Mouse (Mus musculus): Measurements from ENCODE around the gene Mmd. TPM values are rescaled to one million over a fixed set of nuclear protein-coding genes. Genes with fewer than 3 reads are reported as not detected.

Gene Mmd
- polyA plus RNA-seq, 1 experiment = 17.0 TPM

DNA sequence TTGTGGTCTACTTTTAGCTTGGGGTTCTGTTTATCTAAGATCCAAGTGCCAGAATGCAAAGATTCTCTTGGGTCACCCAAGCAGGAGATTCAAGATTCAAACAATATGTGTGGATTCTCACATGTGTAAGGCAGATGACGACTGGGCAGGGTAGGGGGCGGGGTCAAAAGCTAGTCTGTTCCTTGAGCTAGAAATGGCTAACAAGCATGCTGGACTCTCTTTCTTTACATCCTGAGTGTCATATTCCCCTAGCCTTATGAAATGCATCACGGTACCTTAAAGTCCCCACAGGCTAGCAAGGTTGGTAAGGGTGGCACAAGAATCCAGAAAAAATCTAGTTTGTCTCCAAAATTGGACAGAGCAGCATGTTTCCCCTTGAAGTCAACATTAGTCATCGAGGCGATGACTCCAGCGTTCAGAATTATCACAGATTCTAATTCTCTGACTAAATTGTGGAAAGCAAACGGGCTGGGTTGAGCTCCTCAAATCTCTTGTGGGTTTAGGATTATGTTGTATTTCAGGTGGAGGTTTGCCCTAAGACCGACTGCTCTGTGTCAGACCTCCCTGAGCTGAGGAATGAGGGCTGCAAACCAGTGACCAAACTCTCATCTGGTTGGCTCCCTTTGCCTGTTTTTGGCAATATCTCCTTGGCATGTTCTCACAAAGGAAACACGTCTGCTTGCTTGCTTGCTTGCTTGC, 20.9 kb upstream of the Mmd start:
- no peak for TF ChIP-seq CTCF (IDR thresholded peaks at IDR 0.05; ENCODE audit: control insufficient read depth, insufficient read depth, low read length)
- no peak for TF ChIP-seq POLR2A (IDR thresholded peaks at IDR 0.05; ENCODE audit: borderline replicate concordance, control insufficient read depth, low read depth, low read length)
- Histone ChIP-seq H3K4me1 (ENCODE audit: control insufficient read depth, insufficient read depth, low read length) (peaks cover 3% of the 10 kb centered on the region), H3K4me3 (replicated peaks; ENCODE audit: control insufficient read depth, low read depth, low read length) (no peak overlapping the region), H3K27ac (ENCODE audit: control insufficient read depth, insufficient read depth, low read depth, low read length, poor library complexity) (no peak overlapping the region)
- 77% methylated on average over 9 of the region's 9 CpGs for WGBS

GRCm38 (mm10) chr11:90229800-90230199, 19.5 kb upstream of the Mmd start:
- no peak overlapping the region for H3K27ac ChIP-seq (ENCODE audit: control insufficient read depth, insufficient read depth, low read depth, low read length, poor library complexity)
- no peak for TF ChIP-seq CTCF (IDR thresholded peaks at IDR 0.05; ENCODE audit: control insufficient read depth, insufficient read depth, low read length)
- no peak for TF ChIP-seq POLR2A (IDR thresholded peaks at IDR 0.05; ENCODE audit: borderline replicate concordance, control insufficient read depth, low read depth, low read length)
- no peak overlapping the region for H3K4me3 ChIP-seq (replicated peaks; ENCODE audit: control insufficient read depth, low read depth, low read length)
- peaks cover 3% of the 10 kb centered on the region for H3K4me1 ChIP-seq (ENCODE audit: control insufficient read depth, insufficient read depth, low read length)

GRCm38 (mm10) chr11:90230671-90231070, 18.6 kb upstream of the Mmd start:
- 82% methylated on average over 2 of the region's 2 CpGs for WGBS
- TF ChIP-seq POLR2A (IDR thresholded peaks at IDR 0.05; ENCODE audit: borderline replicate concordance, control insufficient read depth, low read depth, low read length) (no peak), CTCF (IDR thresholded peaks at IDR 0.05; ENCODE audit: control insufficient read depth, insufficient read depth, low read length) (no peak)
- Histone ChIP-seq H3K4me3 (replicated peaks; ENCODE audit: control insufficient read depth, low read depth, low read length) (no peak overlapping the region), H3K27ac (ENCODE audit: control insufficient read depth, insufficient read depth, low read depth, low read length, poor library complexity) (no peak overlapping the region), H3K4me1 (ENCODE audit: control insufficient read depth, insufficient read depth, low read length) (peaks cover 3% of the 10 kb centered on the region)

GRCm38 (mm10) chr11:90231631-90232030, 17.6 kb upstream of the Mmd start:
- WGBS = 15% methylated on average over 2 of the region's 2 CpGs
- Histone ChIP-seq H3K4me3 (replicated peaks; ENCODE audit: control insufficient read depth, low read depth, low read length) (no peak overlapping the region), H3K27ac (ENCODE audit: control insufficient read depth, insufficient read depth, low read depth, low read length, poor library complexity) (no peak overlapping the region), H3K4me1 (ENCODE audit: control insufficient read depth, insufficient read depth, low read length) (peaks cover 1% of the 10 kb centered on the region)
- TF ChIP-seq POLR2A (IDR thresholded peaks at IDR 0.05; ENCODE audit: borderline replicate concordance, control insufficient read depth, low read depth, low read length) (no peak), CTCF (IDR thresholded peaks at IDR 0.05; ENCODE audit: control insufficient read depth, insufficient read depth, low read length) (no peak)

GRCm38 (mm10) chr11:90232685-90233084, 16.6 kb upstream of the Mmd start:
- Histone ChIP-seq H3K27ac (ENCODE audit: control insufficient read depth, insufficient read depth, low read depth, low read length, poor library complexity) (no peak overlapping the region), H3K4me3 (replicated peaks; ENCODE audit: control insufficient read depth, low read depth, low read length) (no peak overlapping the region), H3K4me1 (ENCODE audit: control insufficient read depth, insufficient read depth, low read length) (peaks cover under 1% of the 10 kb centered on the region)
- 22% methylated on average over 4 of the region's 4 CpGs for WGBS
- no peak for TF ChIP-seq CTCF (IDR thresholded peaks at IDR 0.05; ENCODE audit: control insufficient read depth, insufficient read depth, low read length)
- TF ChIP-seq POLR2A (IDR thresholded peaks at IDR 0.05; ENCODE audit: borderline replicate concordance, control insufficient read depth, low read depth, low read length) = no peak

- Histone ChIP-seq H3K27ac (ENCODE audit: control insufficient read depth, insufficient read depth, low read depth, low read length, poor library complexity) (no peak overlapping the region), H3K4me3 (replicated peaks; ENCODE audit: control insufficient read depth, low read depth, low read length) (no peak overlapping the region)
- 67% methylated on average over 5 of the region's 5 CpGs for WGBS
These were observed 14.0 kb upstream of the Mmd start for GRCm38 (mm10) chr11:90235221-90235620.

GRCm38 (mm10) chr11:90237616-90238015, 11.6 kb upstream of the Mmd start:
- Histone ChIP-seq H3K27ac (ENCODE audit: control insufficient read depth, insufficient read depth, low read depth, low read length, poor library complexity) (no peak overlapping the region), H3K4me3 (replicated peaks; ENCODE audit: control insufficient read depth, low read depth, low read length) (no peak overlapping the region), H3K4me1 (ENCODE audit: control insufficient read depth, insufficient read depth, low read length) (no peaks in the 10 kb centered on the region; the same call in 1 of the 2 replicates)
- TF ChIP-seq POLR2A (IDR thresholded peaks at IDR 0.05; ENCODE audit: borderline replicate concordance, control insufficient read depth, low read depth, low read length) (no peak), CTCF (IDR thresholded peaks at IDR 0.05; ENCODE audit: control insufficient read depth, insufficient read depth, low read length) (no peak)
- WGBS = 85% methylated on average over 5 of the region's 5 CpGs

More at GRCm38 (mm10) chr11:90235221-90235620, 14.0 kb upstream of the Mmd start:
- TF ChIP-seq POLR2A (IDR thresholded peaks at IDR 0.05; ENCODE audit: borderline replicate concordance, control insufficient read depth, low read depth, low read length) (no peak), CTCF (IDR thresholded peaks at IDR 0.05; ENCODE audit: control insufficient read depth, insufficient read depth, low read length) (no peak)
- no peaks in the 10 kb centered on the region; the same call in 1 of the 2 replicates for H3K4me1 ChIP-seq (ENCODE audit: control insufficient read depth, insufficient read depth, low read length)

GRCm38 (mm10) chr11:90238657-90239056, 10.6 kb upstream of the Mmd start:
- Histone ChIP-seq H3K4me1 (ENCODE audit: control insufficient read depth, insufficient read depth, low read length) (no peaks in the 10 kb centered on the region; the same call in 1 of the 2 replicates), H3K27ac (ENCODE audit: control insufficient read depth, insufficient read depth, low read depth, low read length, poor library complexity) (no peak overlapping the region), H3K4me3 (replicated peaks; ENCODE audit: control insufficient read depth, low read depth, low read length) (no peak overlapping the region)
- no peak for TF ChIP-seq CTCF (IDR thresholded peaks at IDR 0.05; ENCODE audit: control insufficient read depth, insufficient read depth, low read length)
- no peak for TF ChIP-seq POLR2A (IDR thresholded peaks at IDR 0.05; ENCODE audit: borderline replicate concordance, control insufficient read depth, low read depth, low read length)
- 77% methylated on average over 2 of the region's 2 CpGs for WGBS
